ENCODE assay signal across 9 mouse cellular contexts in the genomic region with DNA sequence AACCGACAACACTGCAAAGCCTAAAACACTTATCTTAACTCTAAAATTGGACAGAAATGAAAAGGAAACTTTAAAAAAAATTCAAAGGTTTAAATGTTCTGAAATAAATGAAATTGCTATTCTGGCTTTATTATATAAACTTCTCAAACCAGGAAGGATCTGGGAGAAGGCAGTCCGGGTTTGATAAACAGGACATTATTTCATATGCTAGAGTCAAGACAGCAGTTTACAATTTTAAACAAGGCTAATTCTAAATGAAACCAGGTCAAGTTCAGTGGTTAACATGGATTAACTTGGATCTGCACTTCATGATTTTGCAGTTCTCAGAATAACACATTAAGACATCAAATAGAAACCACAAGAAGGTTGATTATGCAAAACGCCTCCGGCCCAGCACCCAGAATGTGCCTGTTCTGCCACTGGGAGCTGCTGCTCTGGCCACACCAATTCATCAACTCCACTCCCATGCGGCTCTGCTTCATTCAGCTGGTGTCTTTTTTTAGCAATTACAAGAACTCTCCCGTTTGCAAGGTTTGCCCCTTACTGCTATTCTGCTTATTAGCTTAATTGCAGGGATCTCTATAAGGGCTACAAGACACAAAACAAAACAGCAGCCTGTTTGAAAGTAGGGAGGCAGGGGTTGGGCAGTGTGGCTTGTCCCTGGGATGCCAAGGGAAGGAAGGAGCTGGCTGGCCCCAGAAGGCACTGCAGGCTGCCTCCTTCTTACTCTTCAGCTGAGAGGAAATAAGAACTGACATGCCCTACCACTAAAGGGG. TPM values are rescaled to one million over a fixed set of nuclear protein-coding genes. Genes with fewer than 3 reads are reported as not detected.
DNase-seq lines count a peak whose midpoint lies in the region; ATAC-seq and TF ChIP-seq lines count a peak whose summit lies in the region.
"Had no signal": no experiment of that assay in that cellular context is flagged by ENCODE, and none has a peak within 500 bp of the region (broad histone marks: within the 10 kb centered on the region; RNA-seq: fewer than 3 reads in every experiment).

No protein-coding gene starts in this region.

- H3K4me2 ChIP-seq in embryonic facial prominence, embryonic 11.5 days (ENCODE audit: low read depth, low read length) = no peak overlapping the region; the same call in 1 of the 2 replicates
- H3K4me2 ChIP-seq in intestine, embryonic 16.5 days (ENCODE audit: low read depth, low read length) = 0 out of 2 replicates have a peak overlapping the region, but pooled peaks have one; percentile 3

- H3K9ac ChIP-seq in embryonic facial prominence, embryonic 11.5 days (replicated peaks; ENCODE audit: low read length) = no peak overlapping the region
- no peak overlapping the region for H3K9ac ChIP-seq in intestine, embryonic 16.5 days (ENCODE audit: low read depth, low read length)

- TF ChIP-seq CTCF in layer of hippocampus, adult 2 months (conservative IDR thresholded peaks at IDR 0.05) = peak; percentile 18; the same call in 1 of the 2 replicates

- H3K9me3 ChIP-seq in embryonic facial prominence, embryonic 11.5 days (replicated peaks; ENCODE audit: control insufficient read depth, low read length) = no peaks in the 10 kb centered on the region
- H3K9me3 ChIP-seq in intestine, embryonic 16.5 days (ENCODE audit: control insufficient read depth, low read length) = no peaks in the 10 kb centered on the region
- H3K9me3 ChIP-seq: G1E had no signal

- 47% methylated on average over 6 of the region's 6 CpGs for WGBS in embryonic facial prominence, embryonic 11.5 days
- 42% methylated on average over 6 of the region's 6 CpGs for WGBS in intestine, embryonic 16.5 days

- H3K4me1 ChIP-seq in embryonic facial prominence, embryonic 11.5 days (ENCODE audit: control insufficient read depth, insufficient read depth, low read length) = peaks cover 3% of the 10 kb centered on the region; the same call in 1 of the 2 replicates
- peaks cover 10% of the 10 kb centered on the region for H3K4me1 ChIP-seq in intestine, embryonic 16.5 days (ENCODE audit: control insufficient read depth, insufficient read depth, low read length)

- no peaks in the 10 kb centered on the region for H3K27me3 ChIP-seq in embryonic facial prominence, embryonic 11.5 days (ENCODE audit: control insufficient read depth, insufficient read depth, low read length)
- no peaks in the 10 kb centered on the region for H3K27me3 ChIP-seq in intestine, embryonic 16.5 days (replicated peaks; ENCODE audit: control insufficient read depth, insufficient read depth, low read length)

- H3K27ac ChIP-seq in layer of hippocampus, adult 2 months = peak overlapping the region; percentile 65
- no peak overlapping the region for H3K27ac ChIP-seq in embryonic facial prominence, embryonic 11.5 days (replicated peaks; ENCODE audit: low read depth, low read length)
- H3K27ac ChIP-seq in intestine, embryonic 16.5 days (ENCODE audit: low read length) = peak overlapping the region; percentile 33; the same call in 1 of the 2 replicates

- DNase-seq in layer of hippocampus, adult 2 months (ENCODE audit: low spot score in 2 of 2) = peak; percentile 23 to 46
- DNase-seq in layer of hippocampus, adult 11-12 months (ENCODE audit: low spot score) = no peak
- DNase-seq in brain, adult 2 months (ENCODE audit: low read depth, low spot score) = peak; percentile 68
- peak; percentile 30 for DNase-seq in embryonic facial prominence, embryonic 11.5 days (ENCODE audit: low spot score)
- DNase-seq in urinary bladder, postnatal 36 days (ENCODE audit: low spot score in 2 of 2) = no peak
- DNase-seq in cerebellum, adult 11 months = no peak
- DNase-seq: heart, postnatal 36 days had no signal

- no peak overlapping the region for H3K4me3 ChIP-seq in layer of hippocampus, adult 2 months
- H3K4me3 ChIP-seq in embryonic facial prominence, embryonic 11.5 days (ENCODE audit: low read depth, low read length) = no peak overlapping the region
- no peak overlapping the region for H3K4me3 ChIP-seq in intestine, embryonic 16.5 days (ENCODE audit: low read length)

- H3K36me3 ChIP-seq in embryonic facial prominence, embryonic 11.5 days (replicated peaks; ENCODE audit: control insufficient read depth, insufficient read depth, low read depth, low read length) = no peaks in the 10 kb centered on the region
- no peaks in the 10 kb centered on the region for H3K36me3 ChIP-seq in intestine, embryonic 16.5 days (ENCODE audit: control insufficient read depth, insufficient read depth, low read length)
- H3K36me3 ChIP-seq: G1E had no signal

- ATAC-seq in embryonic facial prominence, embryonic 11.5 days (replicated peaks; ENCODE audit: insufficient number of reproducible peaks, low FRiP score, low TSS enrichment, low read depth) = no peak
- ATAC-seq in intestine, embryonic 16.5 days = no peak

RNA-seq across cellular contexts. Expression of gene Samd5, which starts 24.8 kb away (rescaled TPM):
- total RNA-seq in layer of hippocampus, adult 2 months (2021) = 10 to 100 TPM; 15.2 to 17.0 TPM
- 5.9 and 7.8 TPM in 2 replicates for polyA plus RNA-seq in embryonic facial prominence, embryonic 11.5 days (2014; fragmentation: Nextera tagmentation; extraction: Ambion mirVana)
- 5.1 and 5.3 TPM in 2 replicates for polyA plus RNA-seq in intestine, embryonic 16.5 days (2015; fragmentation: Nextera tagmentation; extraction: Ambion mirVana)
- polyA plus RNA-seq: G1E had no signal

Comparison
In these comparisons a context has a peak if more than half of its experiments do, and no peak if none do; other contexts are left out.
1. DNase-seq: peak in layer of hippocampus, adult 2 months (2 of 2), brain, adult 2 months (single experiment) and embryonic facial prominence, embryonic 11.5 days (single experiment); none in layer of hippocampus, adult 11-12 months (single experiment), urinary bladder, postnatal 36 days (0 of 2) and cerebellum, adult 11 months (single experiment).